Mouse (Mus musculus) forebrain, embryonic 12.5 days (tissue): ENCODE data around the gene Gbf1. TPM values are rescaled to one million over a fixed set of nuclear protein-coding genes. Genes with fewer than 3 reads are reported as not detected.

Source experiments
- ATAC-seq: fragments of 200-750 bp; cut with Nextera tagmentation; 2 replicates; pipeline ENCODE4 v1.8.0; 2017; ENCODE audit warnings: moderate TSS enrichment; ENCODE audit not compliant: low FRiP score
- H3K27ac ChIP-seq: fragments of 300-500 bp; sonication (generic); 2 replicates; pipeline ENCODE4 v1.5.1; 2016; ENCODE audit warnings: mild to moderate bottlenecking
- H3K27me3 ChIP-seq: fragments of 300-500 bp; sonication (generic); 2 replicates; pipeline ENCODE4 v1.6.1; 2016; ENCODE audit warnings: mild to moderate bottlenecking
- H3K36me3 ChIP-seq: fragments of 300-500 bp; sonication (generic); replicated peaks from 2 replicates; pipeline ENCODE4 v1.6.1; 2016; ENCODE audit warnings: mild to moderate bottlenecking
- H3K4me1 ChIP-seq: fragments of 300-500 bp; sonication (generic); 2 replicates; pipeline ENCODE4 v1.6.1; 2016
- H3K4me2 ChIP-seq: fragments of 300-500 bp; sonication (generic); 2 replicates; pipeline ENCODE4 v1.6.1; 2016; ENCODE audit warnings: mild to moderate bottlenecking, moderate library complexity
- H3K4me3 ChIP-seq: fragments of 300-500 bp; sonication (generic); replicated peaks from 2 replicates; pipeline ENCODE4 v1.5.1; 2016; ENCODE audit warnings: mild to moderate bottlenecking
- H3K9ac ChIP-seq: fragments of 300-500 bp; sonication (generic); 2 replicates; pipeline ENCODE4 v1.6.1; 2016; ENCODE audit warnings: mild to moderate bottlenecking
- H3K9me3 ChIP-seq: fragments of 300-500 bp; sonication (generic); 2 replicates; pipeline ENCODE4 v1.6.1; 2016
- WGBS: fragments of 180-500 bp; shearing (Covaris S2); methylation state at CpG from one replicate; pipeline ENCODE4 v1.1.7; 2016; 5-methylcytosine and 5-hydroxymethylcytosine counted together
- polyA plus RNA-seq: library from polyadenylated mRNA; unstranded; fragments of >200 nt; fragmentation: Nextera tagmentation; extraction: Ambion mirVana; gene quantifications from 2 replicates; pipeline ENCODE4 v1.2.1, GENCODE M21; 2016

The Gbf1 gene
- polyA plus RNA-seq, 1 experiment from 2014 or later = 64.0 TPM

GRCm38 (mm10) chr19:46332721-46333339 is 180.5 kb downstream of the Gbf1 start:
- H3K9me3 ChIP-seq = no peaks in the 10 kb centered on the region
- H3K27me3 ChIP-seq = peaks cover 5% of the 10 kb centered on the region; the same call in 1 of the 2 replicates
- ATAC-seq = no peak
- peak overlapping the region; percentile 25; the same call in 1 of the 2 replicates for H3K27ac ChIP-seq
- H3K9ac ChIP-seq = no peak overlapping the region
- WGBS = 28% methylated on average over 7 of the region's 7 CpGs
- no peak overlapping the region for H3K4me3 ChIP-seq
- peaks cover 37% of the 10 kb centered on the region for H3K4me1 ChIP-seq
- 0 out of 2 replicates have a peak overlapping the region, but pooled peaks have one; percentile 17 for H3K4me2 ChIP-seq
- peaks cover 31% of the 10 kb centered on the region for H3K36me3 ChIP-seq

GRCm38 (mm10) chr19:46333906-46334305 is 181.6 kb downstream of the Gbf1 start:
- Histone ChIP-seq H3K27me3 (peaks cover 5% of the 10 kb centered on the region; the same call in 1 of the 2 replicates), H3K36me3 (peaks cover 31% of the 10 kb centered on the region), H3K4me3 (no peak overlapping the region), H3K9me3 (no peaks in the 10 kb centered on the region), H3K27ac (no peak overlapping the region), H3K9ac (no peak overlapping the region), H3K4me2 (no peak overlapping the region), H3K4me1 (peaks cover 38% of the 10 kb centered on the region)
- no peak for ATAC-seq
- 89% methylated on average over 3 of the region's 3 CpGs for WGBS

Other genes starting within 250 kb of the Gbf1 start
- gene Armh3, start 154.0 kb upstream of the Gbf1 start, polyA plus RNA-seq = 19.3 and 20.3 TPM in 2 replicates
- 2.7 TPM in 2 replicates for gene Hps6, start 149.0 kb upstream of the Gbf1 start, polyA plus RNA-seq
- 37.1 and 41.7 TPM in 2 replicates for gene Pprc1, start 107.6 kb upstream of the Gbf1 start, polyA plus RNA-seq
- 138 and 139 TPM in 2 replicates for gene Ldb1, start 107.3 kb upstream of the Gbf1 start, polyA plus RNA-seq
- 117 and 118 TPM in 2 replicates for gene Nolc1, start 76.6 kb upstream of the Gbf1 start, polyA plus RNA-seq
- gene Elovl3, start 20.6 kb upstream of the Gbf1 start, polyA plus RNA-seq = not detected in 2 replicates
- gene Pitx3, start 4.2 kb upstream of the Gbf1 start, polyA plus RNA-seq = 0.24 TPM in 1 of 2 replicates, not detected in the other
- gene Nfkb2, start 151.8 kb downstream of the Gbf1 start, polyA plus RNA-seq = 2.5 and 2.9 TPM in 2 replicates
- gene Psd, start 174.6 kb downstream of the Gbf1 start, polyA plus RNA-seq = 23.1 and 25.4 TPM in 2 replicates
- 23.5 and 24.5 TPM in 2 replicates for gene Fbxl15, start 175.7 kb downstream of the Gbf1 start, polyA plus RNA-seq
- 226 TPM in 2 replicates for gene Cuedc2, start 186.2 kb downstream of the Gbf1 start, polyA plus RNA-seq
- gene Mfsd13a, start 188.6 kb downstream of the Gbf1 start, polyA plus RNA-seq = 8.8 and 9.3 TPM in 2 replicates
- gene 2310034G01Rik, start 197.8 kb downstream of the Gbf1 start, polyA plus RNA-seq = 1.4 and 1.8 TPM in 2 replicates
- gene Actr1a, start 243.2 kb downstream of the Gbf1 start, polyA plus RNA-seq = 241 and 254 TPM in 2 replicates
- gene Sufu, start 244.4 kb downstream of the Gbf1 start, polyA plus RNA-seq = 38.7 and 44.1 TPM in 2 replicates